8 mouse cellular contexts compared by ENCODE assay signal in genomic region chr7:25620101-25620500, GRCm38 (mm10). TPM values are rescaled to one million over a fixed set of nuclear protein-coding genes. Genes with fewer than 3 reads are reported as not detected.
DNase-seq lines count a peak whose midpoint lies in the region; ATAC-seq lines count a peak whose summit lies in the region.

No protein-coding gene starts in this region.

- peak overlapping the region; percentile 57 for H3K4me3 ChIP-seq in embryonic facial prominence, embryonic 13.5 days
- H3K4me3 ChIP-seq in hindbrain, embryonic 10.5 days: peak overlapping the region; percentile 59
- peak overlapping the region; percentile 64 for H3K4me3 ChIP-seq in midbrain, embryonic 12.5 days

- no peak for ATAC-seq in embryonic facial prominence, embryonic 13.5 days (ENCODE audit: insufficient number of reproducible peaks, insufficient read depth, low FRiP score, low TSS enrichment, low read depth)
- ATAC-seq in midbrain, embryonic 12.5 days (ENCODE audit: low FRiP score, low read depth): no peak

- peaks cover 8% of the 10 kb centered on the region for H3K4me1 ChIP-seq in embryonic facial prominence, embryonic 13.5 days
- H3K4me1 ChIP-seq in hindbrain, embryonic 10.5 days (replicated peaks): peaks cover 13% of the 10 kb centered on the region; the same call in 1 of the 2 replicates
- H3K4me1 ChIP-seq in midbrain, embryonic 12.5 days: no peaks in the 10 kb centered on the region

- peaks cover 41% of the 10 kb centered on the region for H3K36me3 ChIP-seq in embryonic facial prominence, embryonic 13.5 days
- peaks cover 34% of the 10 kb centered on the region for H3K36me3 ChIP-seq in hindbrain, embryonic 10.5 days
- 0 out of 2 replicates have a peak, but pooled peaks cover 5% of the 10 kb centered on the region for H3K36me3 ChIP-seq in midbrain, embryonic 12.5 days

- DNase-seq in layer of hippocampus, adult 11-12 months (ENCODE audit: low spot score): peak; percentile 6
- DNase-seq in layer of hippocampus, adult 8-10 months (ENCODE audit: low spot score in 2 of 2): no peak
- no peak for DNase-seq in hindbrain, embryonic 10.5 days (ENCODE audit: low spot score)
- no peak for DNase-seq in ovary, postnatal 14 days (ENCODE audit: low spot score)
- DNase-seq in right cerebral cortex, adult 2 months (ENCODE audit: low spot score in 2 of 2): no peak
- DNase-seq in layer of hippocampus, adult 18-20 months (ENCODE audit: low spot score in 2 of 2): no peak

- 89% methylated on average over 5 of the region's 5 CpGs for WGBS in embryonic facial prominence, embryonic 13.5 days
- WGBS in hindbrain, embryonic 10.5 days: 95% methylated on average over 5 of the region's 5 CpGs
- 88% methylated on average over 5 of the region's 5 CpGs for WGBS in midbrain, embryonic 12.5 days

- no peaks in the 10 kb centered on the region for H3K27me3 ChIP-seq in embryonic facial prominence, embryonic 13.5 days
- peaks cover 5% of the 10 kb centered on the region; the same call in 1 of the 2 replicates for H3K27me3 ChIP-seq in hindbrain, embryonic 10.5 days (ENCODE audit: insufficient read depth, poor library complexity, severe bottlenecking)
- peaks cover 6% of the 10 kb centered on the region for H3K27me3 ChIP-seq in midbrain, embryonic 12.5 days

- H3K9me3 ChIP-seq in embryonic facial prominence, embryonic 13.5 days: no peaks in the 10 kb centered on the region
- no peaks in the 10 kb centered on the region for H3K9me3 ChIP-seq in hindbrain, embryonic 10.5 days
- no peaks in the 10 kb centered on the region for H3K9me3 ChIP-seq in midbrain, embryonic 12.5 days

- no peak overlapping the region for H3K27ac ChIP-seq in embryonic facial prominence, embryonic 13.5 days
- H3K27ac ChIP-seq in hindbrain, embryonic 10.5 days: no peak overlapping the region
- no peak overlapping the region for H3K27ac ChIP-seq in midbrain, embryonic 12.5 days (replicated peaks)

- H3K9ac ChIP-seq in embryonic facial prominence, embryonic 13.5 days: no peak overlapping the region
- no peak overlapping the region for H3K9ac ChIP-seq in midbrain, embryonic 12.5 days (replicated peaks)

- H3K4me2 ChIP-seq in embryonic facial prominence, embryonic 13.5 days: peak overlapping the region; percentile 66
- peak overlapping the region; percentile 63 for H3K4me2 ChIP-seq in midbrain, embryonic 12.5 days (replicated peaks)

RNA-seq across cellular contexts. Expression of gene Dmac2, which starts 0.9 kb away (rescaled TPM):
- total RNA-seq in layer of hippocampus, adult 8-10 months (2022): 10 to 100 TPM; 49.8 to 61.0 (median 52.2) TPM
- polyA plus RNA-seq in embryonic facial prominence, embryonic 13.5 days (2015; fragmentation: Nextera tagmentation; extraction: Ambion mirVana): 36.3 and 37.9 TPM in 2 replicates
- 26.3 and 29.6 TPM in 2 replicates for polyA plus RNA-seq in hindbrain, embryonic 10.5 days (2016; fragmentation: Nextera tagmentation; extraction: Ambion mirVana)
- polyA plus RNA-seq in midbrain, embryonic 12.5 days (2016; fragmentation: Nextera tagmentation; extraction: Ambion mirVana): 26.3 and 26.5 TPM in 2 replicates
- total RNA-seq in layer of hippocampus, adult 18-20 months (2021): 10 to 100 TPM; 50.5 to 53.9 TPM

RNA-seq across cellular contexts. Expression of gene Erich4, which starts 4.4 kb away (rescaled TPM):
- total RNA-seq in layer of hippocampus, adult 8-10 months (2022): not detected
- polyA plus RNA-seq in embryonic facial prominence, embryonic 13.5 days (2015; fragmentation: Nextera tagmentation; extraction: Ambion mirVana): not detected in 2 replicates
- polyA plus RNA-seq in hindbrain, embryonic 10.5 days (2016; fragmentation: Nextera tagmentation; extraction: Ambion mirVana): not detected in 2 replicates
- not detected in 2 replicates for polyA plus RNA-seq in midbrain, embryonic 12.5 days (2016; fragmentation: Nextera tagmentation; extraction: Ambion mirVana)
- total RNA-seq in layer of hippocampus, adult 18-20 months (2021): under 1 TPM in 1 of 2 experiments, not detected in 1; 0.38 TPM

RNA-seq across cellular contexts. Expression of gene B3gnt8, which starts 6.4 kb away (rescaled TPM):
- 1 to 10 TPM in 3 of 4 experiments, under 1 TPM in 1; 0.66 to 2.0 (median 1.7) TPM for total RNA-seq in layer of hippocampus, adult 8-10 months (2022)
- 5.9 and 8.3 TPM in 2 replicates for polyA plus RNA-seq in embryonic facial prominence, embryonic 13.5 days (2015; fragmentation: Nextera tagmentation; extraction: Ambion mirVana)
- polyA plus RNA-seq in hindbrain, embryonic 10.5 days (2016; fragmentation: Nextera tagmentation; extraction: Ambion mirVana): 0.87 and 1.8 TPM in 2 replicates
- 0.71 and 1.3 TPM in 2 replicates for polyA plus RNA-seq in midbrain, embryonic 12.5 days (2016; fragmentation: Nextera tagmentation; extraction: Ambion mirVana)
- total RNA-seq in layer of hippocampus, adult 18-20 months (2021): 1 to 10 TPM in 1 of 2 experiments, under 1 TPM in 1; 0.61 to 1.3 TPM

RNA-seq across cellular contexts. Expression of gene Bckdha, which starts 38.7 kb away (rescaled TPM):
- 10 to 100 TPM; 34.4 to 42.3 (median 39.3) TPM for total RNA-seq in layer of hippocampus, adult 8-10 months (2022)
- 59.9 and 60.6 TPM in 2 replicates for polyA plus RNA-seq in embryonic facial prominence, embryonic 13.5 days (2015; fragmentation: Nextera tagmentation; extraction: Ambion mirVana)
- polyA plus RNA-seq in hindbrain, embryonic 10.5 days (2016; fragmentation: Nextera tagmentation; extraction: Ambion mirVana): 45.3 and 49.4 TPM in 2 replicates
- polyA plus RNA-seq in midbrain, embryonic 12.5 days (2016; fragmentation: Nextera tagmentation; extraction: Ambion mirVana): 38.4 and 43.4 TPM in 2 replicates
- total RNA-seq in layer of hippocampus, adult 18-20 months (2021): 10 to 100 TPM; 37.0 to 41.2 TPM

RNA-seq across cellular contexts. Expression of gene Exosc5, which starts 38.9 kb away (rescaled TPM):
- 10 to 100 TPM; 23.1 to 32.2 (median 27.5) TPM for total RNA-seq in layer of hippocampus, adult 8-10 months (2022)
- polyA plus RNA-seq in embryonic facial prominence, embryonic 13.5 days (2015; fragmentation: Nextera tagmentation; extraction: Ambion mirVana): 72.6 and 86.4 TPM in 2 replicates
- polyA plus RNA-seq in hindbrain, embryonic 10.5 days (2016; fragmentation: Nextera tagmentation; extraction: Ambion mirVana): 75.6 and 76.4 TPM in 2 replicates
- 49.1 and 50.1 TPM in 2 replicates for polyA plus RNA-seq in midbrain, embryonic 12.5 days (2016; fragmentation: Nextera tagmentation; extraction: Ambion mirVana)
- 10 to 100 TPM; 25.8 to 30.4 TPM for total RNA-seq in layer of hippocampus, adult 18-20 months (2021)
